Mouse (Mus musculus): ENCODE results near the gene Cox5a.

The Cox5a gene

GRCm38 (mm10) chr9:57521056-57521911 is at the start of gene Cox5a:
Cox5a (plus strand) TSS chr9:57521274.
- peak; percentile 91 for DNase-seq (ENCODE audit: low read depth, low spot score)

- peak; percentile 82 for DNase-seq (ENCODE audit: low read depth, low spot score)
Measured at GRCm38 (mm10) chr9:57485774-57486173, 35.3 kb upstream of the Cox5a start.

GRCm38 (mm10) chr9:57487807-57488206 is 33.3 kb upstream of the Cox5a start:
- no peak for DNase-seq (ENCODE audit: low read depth, low spot score)

GRCm38 (mm10) chr9:57493532-57493931 is 27.5 kb upstream of the Cox5a start:
- DNase-seq (ENCODE audit: low read depth, low spot score): no peak

GRCm38 (mm10) chr9:57494970-57495369 is 26.1 kb upstream of the Cox5a start:
- DNase-seq (ENCODE audit: low read depth, low spot score): no peak

GRCm38 (mm10) chr9:57497236-57497635 is 23.8 kb upstream of the Cox5a start:
- DNase-seq (ENCODE audit: low read depth, low spot score): no peak

- DNase-seq (ENCODE audit: low read depth, low spot score): no peak
Measured at GRCm38 (mm10) chr9:57498536-57498935, 22.5 kb upstream of the Cox5a start.

- no peak for DNase-seq (ENCODE audit: low read depth, low spot score)
Measured at GRCm38 (mm10) chr9:57501452-57501851, 19.6 kb upstream of the Cox5a start.

- DNase-seq (ENCODE audit: low read depth, low spot score): peak; percentile 74
Measured at GRCm38 (mm10) chr9:57501861-57502260, 19.2 kb upstream of the Cox5a start.

- peak; percentile 65 for DNase-seq (ENCODE audit: low read depth, low spot score)
Measured at GRCm38 (mm10) chr9:57502911-57503621, 18.0 kb upstream of the Cox5a start.

GRCm38 (mm10) chr9:57503622-57504380 is 17.3 kb upstream of the Cox5a start, which contains the start of gene Rpp25:
Rpp25 (plus strand) TSS chr9:57504026.
- no peak for DNase-seq (ENCODE audit: low read depth, low spot score)

- DNase-seq (ENCODE audit: low read depth, low spot score): no peak
Measured at GRCm38 (mm10) chr9:57504381-57504700, 16.7 kb upstream of the Cox5a start.

- DNase-seq (ENCODE audit: low read depth, low spot score): no peak
Measured at GRCm38 (mm10) chr9:57504891-57505290, 16.2 kb upstream of the Cox5a start.

GRCm38 (mm10) chr9:57505700-57506099 is 15.4 kb upstream of the Cox5a start:
- peak; percentile 67 for DNase-seq (ENCODE audit: low read depth, low spot score)

GRCm38 (mm10) chr9:57510577-57510976 is 10.5 kb upstream of the Cox5a start:
- DNase-seq (ENCODE audit: low read depth, low spot score): no peak

GRCm38 (mm10) chr9:57517113-57517512 is 4.0 kb upstream of the Cox5a start:
- DNase-seq (ENCODE audit: low read depth, low spot score): no peak

GRCm38 (mm10) chr9:57520375-57521055 is 559 bp upstream of the Cox5a start:
- DNase-seq (ENCODE audit: low read depth, low spot score): no peak

- no peak for DNase-seq (ENCODE audit: low read depth, low spot score)
Measured at GRCm38 (mm10) chr9:57522114-57522860, 1.2 kb downstream of the Cox5a start.

GRCm38 (mm10) chr9:57522861-57523246 is 1.8 kb downstream of the Cox5a start:
- DNase-seq (ENCODE audit: low read depth, low spot score): no peak

GRCm38 (mm10) chr9:57523754-57524153 is 2.7 kb downstream of the Cox5a start:
- no peak for DNase-seq (ENCODE audit: low read depth, low spot score)

GRCm38 (mm10) chr9:57524439-57524838 is 3.4 kb downstream of the Cox5a start:
- DNase-seq (ENCODE audit: low read depth, low spot score): no peak

Measured in telencephalon, adult 2 months (tissue).